Mouse (Mus musculus) midbrain, embryonic 13.5 days (tissue): ENCODE measurements at regions not wholly inside any gene's neighbourhood (a gene's known extent, or its start where the extent isn't known, plus 50 kb on each side); places are given as distances from the start of the nearest gene placed in this dataset.
"Not testable (repeated sequence)": the region's sequence is repeated elsewhere in the genome, so short reads cannot be mapped to it uniquely, and the experiment has no call there.

Experiments
- ATAC-seq: fragments of 200-750 bp; cut with Nextera tagmentation; 2 replicates; pipeline ENCODE4 v1.8.0; 2017; ENCODE audit warnings: mild to moderate bottlenecking, moderate TSS enrichment, moderate library complexity
- H3K27ac ChIP-seq: fragments of 300-500 bp; sonication (generic); 2 replicates; pipeline ENCODE4 v1.5.1; 2015; ENCODE audit warnings: inconsistent platforms, mild to moderate bottlenecking, moderate library complexity
- H3K27me3 ChIP-seq: fragments of 300-500 bp; sonication (generic); 2 replicates; pipeline ENCODE4 v1.6.1; 2015; ENCODE audit warnings: mild to moderate bottlenecking, inconsistent platforms
- H3K36me3 ChIP-seq: fragments of 300-500 bp; sonication (generic); 2 replicates; pipeline ENCODE4 v1.6.1; 2015; ENCODE audit warnings: mild to moderate bottlenecking, inconsistent platforms
- H3K4me1 ChIP-seq: fragments of 300-500 bp; sonication (generic); replicated peaks from 2 replicates; pipeline ENCODE4 v1.6.1; 2015; ENCODE audit warnings: inconsistent platforms
- H3K4me2 ChIP-seq: fragments of 300-500 bp; sonication (generic); replicated peaks from 2 replicates; pipeline ENCODE4 v1.6.1; 2015; ENCODE audit warnings: moderate library complexity, mild to moderate bottlenecking, inconsistent platforms
- H3K4me3 ChIP-seq: fragments of 300-500 bp; sonication (generic); replicated peaks from 2 replicates; pipeline ENCODE4 v1.5.1; 2015; ENCODE audit warnings: mild to moderate bottlenecking, inconsistent platforms
- H3K9ac ChIP-seq: fragments of 300-500 bp; sonication (generic); replicated peaks from 2 replicates; pipeline ENCODE4 v1.6.1; 2015; ENCODE audit warnings: mild to moderate bottlenecking, inconsistent platforms
- H3K9me3 ChIP-seq: fragments of 300-500 bp; sonication (generic); 2 replicates; pipeline ENCODE4 v1.6.1; 2016; ENCODE audit warnings: mild to moderate bottlenecking, inconsistent platforms
- WGBS: fragments of 180-500 bp; shearing (Covaris S2); methylation state at CpG from one replicate; pipeline ENCODE4 v1.1.7; 2015; 5-methylcytosine and 5-hydroxymethylcytosine counted together

DNA sequence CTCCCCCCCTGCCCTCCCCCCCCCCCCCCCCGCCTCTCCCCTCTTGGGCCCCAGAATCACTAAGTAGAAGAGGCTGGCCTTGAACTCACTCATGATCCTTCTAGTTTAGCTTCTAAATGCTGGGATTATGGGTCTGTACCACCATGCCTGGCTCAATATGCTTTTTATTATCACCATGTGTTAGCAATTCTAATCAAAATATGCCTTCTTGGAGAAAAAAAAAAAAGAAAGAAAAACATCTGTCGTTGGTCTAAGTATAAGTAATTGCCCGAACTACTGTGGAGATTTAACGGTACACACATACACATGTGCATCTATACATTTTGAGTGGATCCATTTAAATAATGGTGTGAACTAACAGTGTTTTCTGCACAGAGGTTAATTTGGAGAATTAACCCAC lies 80.4 kb upstream of the Max start:
- 67% methylated on average over 4 of the region's 4 CpGs for WGBS
- Histone ChIP-seq H3K36me3 (no peaks in the 10 kb centered on the region), H3K4me2 (no peak overlapping the region), H3K4me1 (no peaks in the 10 kb centered on the region), H3K9me3 (no peaks in the 10 kb centered on the region), H3K4me3 (no peak overlapping the region), H3K27ac (no peak overlapping the region), H3K27me3 (no peaks in the 10 kb centered on the region), H3K9ac (no peak overlapping the region)
- ATAC-seq, result no peak

DNA sequence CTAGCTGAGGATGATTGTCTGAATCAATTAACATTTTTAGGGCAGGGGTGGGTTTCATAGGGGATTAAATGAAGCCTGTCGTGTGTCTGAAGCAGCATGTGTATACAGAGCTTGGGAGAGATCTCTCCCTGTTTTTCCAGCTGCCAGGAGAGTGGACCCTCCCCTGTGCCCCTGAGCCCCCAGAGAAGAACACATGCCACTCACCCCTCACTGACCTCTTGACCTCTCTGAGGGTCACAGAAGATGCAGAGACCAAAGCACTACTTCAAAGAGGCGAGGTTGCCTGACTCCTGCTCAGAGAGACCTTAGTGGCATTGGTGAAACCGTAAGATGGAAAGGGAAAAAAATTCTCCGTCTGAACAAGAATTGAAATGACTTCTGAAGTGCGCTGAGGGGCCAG lies 79.1 kb upstream of the Max start:
- H3K4me2 ChIP-seq, result no peak overlapping the region
- H3K27ac ChIP-seq, result no peak overlapping the region
- 30% methylated on average over 5 of the region's 5 CpGs for WGBS
- no peak overlapping the region for H3K4me3 ChIP-seq
- no peak overlapping the region for H3K9ac ChIP-seq
- H3K36me3 ChIP-seq, result no peaks in the 10 kb centered on the region
- no peak for ATAC-seq
- no peaks in the 10 kb centered on the region for H3K4me1 ChIP-seq
- no peaks in the 10 kb centered on the region for H3K27me3 ChIP-seq
- H3K9me3 ChIP-seq, result no peaks in the 10 kb centered on the region

DNA sequence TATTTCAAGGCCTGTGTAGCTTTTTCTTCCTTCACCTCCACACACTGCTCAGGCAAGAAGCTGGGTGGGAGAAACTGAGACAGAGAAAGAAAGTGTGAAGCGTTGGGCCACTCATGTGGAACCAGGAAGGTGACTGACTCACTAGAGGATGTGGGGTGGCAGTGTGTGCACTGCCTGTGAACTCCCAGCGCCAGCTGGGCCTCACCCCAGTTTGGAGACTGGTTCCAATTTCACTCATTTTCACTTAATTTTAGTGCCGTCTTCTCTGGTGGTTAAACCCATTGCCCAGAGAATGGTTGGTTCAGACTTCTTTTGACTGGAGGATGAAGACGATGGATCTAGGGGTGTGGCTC lies 77.9 kb upstream of the Max start:
- Histone ChIP-seq H3K27me3 (no peaks in the 10 kb centered on the region), H3K36me3 (no peaks in the 10 kb centered on the region), H3K9me3 (no peaks in the 10 kb centered on the region), H3K4me2 (no peak overlapping the region), H3K4me3 (no peak overlapping the region), H3K9ac (no peak overlapping the region), H3K4me1 (no peaks in the 10 kb centered on the region), H3K27ac (no peak overlapping the region)
- 92% methylated on average over 4 of the region's 4 CpGs for WGBS
- no peak for ATAC-seq

- Histone ChIP-seq H3K36me3 (no peaks in the 10 kb centered on the region), H3K27me3 (no peaks in the 10 kb centered on the region), H3K9ac (no peak overlapping the region), H3K4me2 (no peak overlapping the region), H3K4me1 (no peaks in the 10 kb centered on the region), H3K4me3 (no peak overlapping the region), H3K9me3 (no peaks in the 10 kb centered on the region), H3K27ac (no peak overlapping the region)
- ATAC-seq, result no peak
- 87% methylated on average over 17 of the region's 17 CpGs for whole genome bisulfite sequencing
Measured at GRCm38 (mm10) chr12:77039295-77039952, 77.4 kb upstream of the Max start.

- Histone ChIP-seq H3K27ac (no peak overlapping the region), H3K4me1 (no peaks in the 10 kb centered on the region), H3K4me2 (no peak overlapping the region), H3K9me3 (no peaks in the 10 kb centered on the region), H3K27me3 (no peaks in the 10 kb centered on the region), H3K36me3 (no peaks in the 10 kb centered on the region), H3K4me3 (no peak overlapping the region), H3K9ac (no peak overlapping the region)
- ATAC-seq, result no peak
- WGBS, result 56% methylated on average over 2 of the region's 2 CpGs
Measured at GRCm38 (mm10) chr12:77035676-77036075, 73.7 kb upstream of the Max start.

- Histone ChIP-seq H3K9me3 (no peaks in the 10 kb centered on the region), H3K27ac (no peak overlapping the region), H3K4me3 (no peak overlapping the region), H3K27me3 (no peaks in the 10 kb centered on the region), H3K9ac (no peak overlapping the region), H3K36me3 (no peaks in the 10 kb centered on the region), H3K4me1 (no peaks in the 10 kb centered on the region; the same call in 1 of the 2 replicates), H3K4me2 (no peak overlapping the region)
- WGBS, result 72% methylated on average over 1 of the region's 1 CpGs
- no peak for ATAC-seq
Measured at GRCm38 (mm10) chr12:77031448-77031847, 69.4 kb upstream of the Max start.

GRCm38 (mm10) chr12:77025431-77025879 lies 63.5 kb upstream of the Max start:
- Histone ChIP-seq H3K4me2 (no peak overlapping the region), H3K4me1 (peaks cover 11% of the 10 kb centered on the region), H3K36me3 (no peaks in the 10 kb centered on the region), H3K9me3 (no peaks in the 10 kb centered on the region), H3K27ac (no peak overlapping the region), H3K9ac (no peak overlapping the region), H3K27me3 (0 out of 2 replicates have a peak, but pooled peaks cover 6% of the 10 kb centered on the region), H3K4me3 (no peak overlapping the region)
- WGBS, result 84% methylated on average over 7 of the region's 7 CpGs
- no peak for ATAC-seq

DNA sequence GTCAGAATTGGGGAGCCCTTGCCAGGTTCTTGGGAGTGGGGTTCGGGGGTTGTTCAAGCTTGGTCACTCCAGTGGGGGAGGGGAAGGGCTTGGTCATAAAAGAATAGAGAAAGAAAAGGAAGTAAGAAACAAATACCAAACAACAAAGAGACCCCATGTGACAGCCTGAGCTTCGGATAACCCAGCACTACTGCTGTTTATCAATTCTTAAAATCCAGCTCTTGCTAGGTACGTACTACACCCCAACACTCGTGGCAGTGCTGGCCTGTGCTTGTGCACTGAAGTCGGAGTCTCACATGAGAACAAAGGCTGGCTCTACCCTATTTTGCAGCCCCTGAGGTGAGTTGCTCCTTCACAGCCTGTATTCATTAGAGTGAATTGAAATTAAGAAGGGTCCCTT lies 60.5 kb upstream of the Max start:
- Histone ChIP-seq H3K4me3 (no peak overlapping the region), H3K9ac (no peak overlapping the region), H3K4me1 (peaks cover 11% of the 10 kb centered on the region), H3K36me3 (no peaks in the 10 kb centered on the region), H3K9me3 (no peaks in the 10 kb centered on the region), H3K27me3 (peaks cover 12% of the 10 kb centered on the region; the same call in 1 of the 2 replicates), H3K4me2 (no peak overlapping the region), H3K27ac (no peak overlapping the region)
- WGBS, result 32% methylated on average over 5 of the region's 5 CpGs
- ATAC-seq, result 0 out of 2 replicates have a peak, but pooled peaks have one; percentile 43

- Histone ChIP-seq H3K9me3 (no peaks in the 10 kb centered on the region), H3K27ac (no peak overlapping the region)
- ATAC-seq, result no peak
Measured at GRCm38 (mm10) chr12:77021881-77022280, 59.9 kb upstream of the Max start.

GRCm38 (mm10) chr12:77019708-77020511 lies 57.9 kb upstream of the Max start:
- no peaks in the 10 kb centered on the region for H3K9me3 ChIP-seq
- H3K4me3 ChIP-seq, result no peak overlapping the region
- peaks cover 11% of the 10 kb centered on the region for H3K4me1 ChIP-seq
- 61% methylated on average over 14 of the region's 14 CpGs for WGBS
- no peak overlapping the region for H3K9ac ChIP-seq
- peaks cover 12% of the 10 kb centered on the region; the same call in 1 of the 2 replicates for H3K27me3 ChIP-seq
- no peak overlapping the region for H3K4me2 ChIP-seq
- H3K27ac ChIP-seq, result no peak overlapping the region
- no peaks in the 10 kb centered on the region for H3K36me3 ChIP-seq
- ATAC-seq, result no peak

More at GRCm38 (mm10) chr12:77021881-77022280, 59.9 kb upstream of the Max start:
- H3K36me3 ChIP-seq, result no peaks in the 10 kb centered on the region
- H3K4me2 ChIP-seq, result no peak overlapping the region
- no peak overlapping the region for H3K9ac ChIP-seq
- peaks cover 12% of the 10 kb centered on the region; the same call in 1 of the 2 replicates for H3K27me3 ChIP-seq
- WGBS, result 91% methylated on average over 5 of the region's 5 CpGs
- H3K4me3 ChIP-seq, result no peak overlapping the region
- peaks cover 11% of the 10 kb centered on the region for H3K4me1 ChIP-seq

DNA sequence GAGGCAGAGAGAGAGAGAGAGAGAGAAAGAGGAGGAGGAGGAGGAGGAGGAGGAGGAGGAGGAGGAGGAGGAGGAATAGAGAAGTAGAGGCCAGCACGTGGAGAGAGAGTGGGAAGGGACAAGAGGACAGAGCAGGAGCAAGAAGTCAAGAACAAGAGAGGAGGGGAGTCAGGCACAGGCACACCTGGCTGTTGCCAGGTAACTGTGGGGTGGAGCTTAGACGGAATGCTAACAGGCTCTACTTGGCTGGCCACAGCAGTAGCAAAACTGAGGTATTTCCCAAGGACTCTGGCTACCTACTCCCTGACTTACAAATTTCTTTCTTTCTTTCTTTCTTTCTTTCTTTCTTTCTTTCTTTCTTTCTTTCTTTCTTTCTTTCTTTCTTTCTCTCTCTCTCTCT lies 57.1 kb upstream of the Max start:
- 42% methylated on average over 2 of the region's 2 CpGs for WGBS
- not testable (repeated sequence) for H3K9ac ChIP-seq, H3K27ac ChIP-seq, H3K4me3 ChIP-seq, ATAC-seq, H3K9me3 ChIP-seq, H3K4me2 ChIP-seq, H3K36me3 ChIP-seq
- H3K4me1 ChIP-seq, result peaks cover 11% of the 10 kb centered on the region
- peaks cover 12% of the 10 kb centered on the region; the same call in 1 of the 2 replicates for H3K27me3 ChIP-seq

DNA sequence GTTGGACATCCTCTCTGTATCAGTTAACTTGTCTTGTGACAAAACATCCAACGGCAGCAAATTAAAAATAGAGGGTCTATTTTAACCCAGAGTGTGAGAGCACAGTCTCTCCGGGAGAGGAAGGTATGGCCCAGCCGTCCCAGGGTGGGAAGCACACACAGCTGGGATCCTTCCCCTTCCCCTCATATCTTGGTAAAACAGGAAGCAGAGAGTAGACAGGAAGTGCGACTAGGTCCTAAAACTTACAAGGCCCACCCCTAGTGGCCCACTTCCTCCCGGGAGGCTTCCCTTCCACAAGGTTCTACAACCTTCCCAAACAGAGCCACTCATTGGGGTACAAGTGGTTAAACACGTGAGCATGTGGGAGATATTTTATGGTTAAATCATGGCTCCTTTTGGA lies 56.4 kb upstream of the Max start:
- H3K27ac ChIP-seq, result no peak overlapping the region

More for the DNA sequence above, 56.4 kb upstream of the Max start:
- WGBS, result 79% methylated on average over 6 of the region's 6 CpGs
- H3K36me3 ChIP-seq, result no peaks in the 10 kb centered on the region
- no peak overlapping the region for H3K9ac ChIP-seq
- no peak overlapping the region for H3K4me2 ChIP-seq
- H3K4me1 ChIP-seq, result peaks cover 11% of the 10 kb centered on the region
- no peak for ATAC-seq
- peaks cover 7% of the 10 kb centered on the region; the same call in 1 of the 2 replicates for H3K27me3 ChIP-seq
- H3K4me3 ChIP-seq, result no peak overlapping the region
- no peaks in the 10 kb centered on the region for H3K9me3 ChIP-seq
